Mouse (Mus musculus): ENCODE measurements around the gene Otos. TPM values are rescaled to one million over a fixed set of nuclear protein-coding genes. Genes with fewer than 3 reads are reported as not detected.

Gene Otos
- polyA plus RNA-seq, 1 experiment from 2014 or later: not detected

DNA sequence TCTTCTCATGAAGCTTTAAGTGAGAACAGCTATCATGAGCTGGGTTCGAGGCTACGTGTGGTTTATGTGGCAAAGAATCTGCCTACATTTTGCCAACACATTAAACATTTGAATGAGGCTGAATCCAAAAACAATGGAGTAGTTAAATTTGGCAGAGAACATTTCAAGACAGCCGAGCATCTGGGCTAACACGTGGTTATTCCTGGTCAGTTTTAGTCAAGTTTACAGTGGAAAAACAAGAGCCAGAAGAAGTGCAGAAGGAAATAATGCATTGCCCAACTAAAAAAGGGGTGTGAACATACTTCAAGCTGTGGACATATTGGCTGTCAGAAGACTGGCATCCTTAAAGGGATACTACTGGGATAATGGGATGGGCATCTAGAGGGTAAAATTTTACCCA is 22.7 kb upstream of the Otos start:
- no peak overlapping the region for H3K4me2 ChIP-seq
- WGBS: 76% methylated on average over 4 of the region's 4 CpGs
- H3K4me3 ChIP-seq: no peak overlapping the region
- no peak for ATAC-seq (ENCODE audit: insufficient number of reproducible peaks, low FRiP score)
- peaks cover 14% of the 10 kb centered on the region; the same call in 1 of the 2 replicates for H3K27me3 ChIP-seq (replicated peaks)
- no peak overlapping the region for H3K27ac ChIP-seq (ENCODE audit: poor library complexity, severe bottlenecking)
- peaks cover 6% of the 10 kb centered on the region for H3K4me1 ChIP-seq (replicated peaks)
- no peaks in the 10 kb centered on the region for H3K9me3 ChIP-seq (replicated peaks)
- no peak overlapping the region for H3K9ac ChIP-seq
- H3K36me3 ChIP-seq: no peaks in the 10 kb centered on the region

- no peak overlapping the region for H3K9ac ChIP-seq
- no peaks in the 10 kb centered on the region for H3K9me3 ChIP-seq (replicated peaks)
- H3K4me3 ChIP-seq: no peak overlapping the region
- 73% methylated on average over 3 of the region's 3 CpGs for WGBS
- peaks cover 23% of the 10 kb centered on the region for H3K27me3 ChIP-seq (replicated peaks)
- no peak overlapping the region for H3K27ac ChIP-seq (ENCODE audit: poor library complexity, severe bottlenecking)
- no peak overlapping the region for H3K4me2 ChIP-seq
- no peaks in the 10 kb centered on the region for H3K36me3 ChIP-seq
- no peaks in the 10 kb centered on the region for H3K4me1 ChIP-seq (replicated peaks)
- ATAC-seq (ENCODE audit: insufficient number of reproducible peaks, low FRiP score): no peak
Measured at GRCm38 (mm10) chr1:92669430-92669829, 20.8 kb upstream of the Otos start.

DNA sequence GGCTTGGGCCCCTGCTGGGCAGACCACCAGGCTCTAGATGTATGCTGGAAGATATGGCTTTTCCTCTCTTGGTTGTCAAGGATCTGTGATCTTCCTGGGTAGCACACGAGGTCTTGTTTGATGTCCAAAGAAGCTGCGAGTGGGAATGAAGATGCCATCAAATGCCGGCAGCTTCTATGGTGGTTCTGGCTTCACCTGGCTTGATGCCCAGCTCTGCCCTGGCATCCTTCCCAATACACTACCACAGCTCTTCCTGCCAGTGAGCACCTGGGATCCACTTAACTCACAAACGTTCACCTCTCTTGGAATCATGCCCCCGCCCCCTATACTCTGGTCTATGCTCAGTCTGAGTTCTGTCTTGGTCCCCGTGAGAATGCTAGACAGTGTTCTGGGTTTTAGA is 18.5 kb upstream of the Otos start:
- H3K9me3 ChIP-seq (replicated peaks): no peaks in the 10 kb centered on the region
- no peaks in the 10 kb centered on the region for H3K4me1 ChIP-seq (replicated peaks)
- H3K9ac ChIP-seq: no peak overlapping the region
- no peak for ATAC-seq (ENCODE audit: insufficient number of reproducible peaks, low FRiP score)
- WGBS: 71% methylated on average over 6 of the region's 6 CpGs
- H3K27ac ChIP-seq (ENCODE audit: poor library complexity, severe bottlenecking): no peak overlapping the region
- H3K4me3 ChIP-seq: no peak overlapping the region
- H3K4me2 ChIP-seq: no peak overlapping the region
- peaks cover 17% of the 10 kb centered on the region for H3K27me3 ChIP-seq (replicated peaks)
- H3K36me3 ChIP-seq: no peaks in the 10 kb centered on the region

GRCm38 (mm10) chr1:92659392-92659791 is 10.8 kb upstream of the Otos start:
- Histone ChIP-seq H3K4me3 (no peak overlapping the region), H3K27ac (ENCODE audit: poor library complexity, severe bottlenecking) (no peak overlapping the region), H3K4me2 (no peak overlapping the region), H3K36me3 (no peaks in the 10 kb centered on the region), H3K27me3 (replicated peaks) (peaks cover 46% of the 10 kb centered on the region), H3K9me3 (replicated peaks) (no peaks in the 10 kb centered on the region), H3K4me1 (replicated peaks) (no peaks in the 10 kb centered on the region), H3K9ac (no peak overlapping the region)
- ATAC-seq (ENCODE audit: insufficient number of reproducible peaks, low FRiP score): no peak
- 37% methylated on average over 5 of the region's 5 CpGs for WGBS

DNA sequence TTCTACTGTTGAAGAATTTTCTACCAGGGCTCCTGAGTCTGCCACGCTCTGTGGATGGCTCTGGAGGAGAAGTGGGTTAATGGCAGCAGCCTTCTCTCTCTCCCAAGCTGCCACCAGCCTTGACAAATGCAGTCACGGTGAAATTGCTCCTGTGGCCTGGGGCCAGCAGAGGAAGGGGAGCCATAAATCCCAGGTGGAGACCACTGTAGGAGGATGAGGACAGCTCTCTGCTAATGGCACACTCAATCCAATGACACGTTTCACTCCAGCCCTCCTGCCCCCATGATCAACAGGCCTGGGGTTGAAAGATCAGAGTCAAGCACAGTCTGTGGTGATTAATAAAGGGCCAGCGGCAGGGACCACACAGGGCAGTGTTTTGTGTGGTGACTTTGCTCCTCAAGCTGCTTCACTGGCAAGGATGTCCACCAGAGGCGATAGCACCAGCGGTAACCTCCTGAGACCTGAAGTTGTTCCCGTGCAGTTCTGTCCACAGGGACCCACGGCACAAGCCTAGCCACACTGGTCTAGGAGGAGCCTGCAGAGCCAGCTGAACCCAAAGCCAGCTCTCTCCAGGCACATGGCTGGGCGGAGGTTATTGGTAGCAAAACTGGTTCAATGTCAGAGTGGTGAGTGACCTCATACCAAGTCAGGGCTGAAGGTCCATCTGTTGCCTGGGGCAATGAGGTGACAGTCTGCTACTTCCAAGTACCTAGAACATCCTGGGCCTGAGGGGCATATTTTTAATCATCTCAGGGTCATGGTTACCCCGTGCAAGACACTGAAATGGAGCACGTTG is 8.6 kb upstream of the Otos start:
- Histone ChIP-seq H3K27ac (ENCODE audit: poor library complexity, severe bottlenecking) (no peak overlapping the region), H3K27me3 (replicated peaks) (peaks cover 58% of the 10 kb centered on the region), H3K36me3 (no peaks in the 10 kb centered on the region), H3K9ac (no peak overlapping the region), H3K4me1 (replicated peaks) (no peaks in the 10 kb centered on the region), H3K4me3 (no peak overlapping the region), H3K4me2 (no peak overlapping the region), H3K9me3 (replicated peaks) (no peaks in the 10 kb centered on the region)
- ATAC-seq (ENCODE audit: insufficient number of reproducible peaks, low FRiP score): no peak
- 74% methylated on average over 11 of the region's 11 CpGs for WGBS

DNA sequence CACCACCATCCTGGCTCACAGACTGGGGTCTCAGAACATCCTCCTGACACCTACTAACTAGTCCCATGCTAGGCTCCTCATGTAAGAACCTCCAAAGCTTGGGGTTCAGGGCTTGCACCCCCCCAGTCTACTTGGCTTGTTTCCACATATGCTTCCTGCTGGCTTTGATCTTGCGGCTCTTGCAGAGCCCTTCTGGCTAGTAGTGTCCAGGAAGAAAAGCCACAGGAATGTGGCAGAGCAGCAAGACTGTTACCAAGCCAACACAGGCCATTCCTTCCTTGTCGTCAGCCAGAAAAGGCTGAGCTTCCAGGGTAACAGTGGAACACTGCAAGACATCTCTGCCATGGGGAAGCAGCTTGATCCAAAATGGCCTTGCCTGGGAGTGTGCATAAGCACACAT is 6.0 kb upstream of the Otos start:
- Histone ChIP-seq H3K36me3 (no peaks in the 10 kb centered on the region), H3K27me3 (replicated peaks) (peaks cover 66% of the 10 kb centered on the region), H3K9ac (no peak overlapping the region), H3K4me1 (replicated peaks) (no peaks in the 10 kb centered on the region), H3K27ac (ENCODE audit: poor library complexity, severe bottlenecking) (no peak overlapping the region), H3K4me3 (no peak overlapping the region), H3K4me2 (no peak overlapping the region), H3K9me3 (replicated peaks) (no peaks in the 10 kb centered on the region)
- ATAC-seq (ENCODE audit: insufficient number of reproducible peaks, low FRiP score): no peak
- WGBS: 63% methylated on average over 2 of the region's 2 CpGs

DNA sequence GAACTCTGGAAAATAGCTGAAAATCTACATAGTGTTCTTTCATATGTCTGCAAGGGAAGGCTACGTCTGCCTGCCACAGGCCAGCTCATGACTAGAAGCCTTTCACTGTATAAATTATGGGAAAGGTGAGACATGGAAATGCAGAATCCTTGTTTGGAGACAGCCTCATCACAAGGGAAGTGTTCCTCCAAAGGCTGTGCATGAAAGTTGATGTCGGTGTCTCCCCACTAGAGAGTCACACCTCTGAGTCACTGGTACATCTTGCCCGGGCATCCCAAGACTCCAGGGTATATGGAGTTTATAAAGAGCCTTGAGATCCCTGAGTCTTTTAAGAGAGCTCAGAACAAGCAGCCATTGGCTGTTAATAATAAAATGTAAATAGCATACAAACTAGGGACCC is 4.5 kb upstream of the Otos start:
- no peak overlapping the region for H3K4me3 ChIP-seq
- H3K4me1 ChIP-seq (replicated peaks): no peaks in the 10 kb centered on the region
- peaks cover 71% of the 10 kb centered on the region for H3K27me3 ChIP-seq (replicated peaks)
- WGBS: 86% methylated on average over 3 of the region's 3 CpGs
- no peaks in the 10 kb centered on the region for H3K36me3 ChIP-seq
- H3K9ac ChIP-seq: no peak overlapping the region
- H3K9me3 ChIP-seq (replicated peaks): no peaks in the 10 kb centered on the region
- ATAC-seq (ENCODE audit: insufficient number of reproducible peaks, low FRiP score): no peak
- no peak overlapping the region for H3K27ac ChIP-seq (ENCODE audit: poor library complexity, severe bottlenecking)
- H3K4me2 ChIP-seq: no peak overlapping the region

- WGBS: 55% methylated on average over 3 of the region's 3 CpGs
- peaks cover 62% of the 10 kb centered on the region for H3K27me3 ChIP-seq (replicated peaks)
- no peak overlapping the region for H3K9ac ChIP-seq
Measured at GRCm38 (mm10) chr1:92651467-92651866, 2.8 kb upstream of the Otos start.

DNA sequence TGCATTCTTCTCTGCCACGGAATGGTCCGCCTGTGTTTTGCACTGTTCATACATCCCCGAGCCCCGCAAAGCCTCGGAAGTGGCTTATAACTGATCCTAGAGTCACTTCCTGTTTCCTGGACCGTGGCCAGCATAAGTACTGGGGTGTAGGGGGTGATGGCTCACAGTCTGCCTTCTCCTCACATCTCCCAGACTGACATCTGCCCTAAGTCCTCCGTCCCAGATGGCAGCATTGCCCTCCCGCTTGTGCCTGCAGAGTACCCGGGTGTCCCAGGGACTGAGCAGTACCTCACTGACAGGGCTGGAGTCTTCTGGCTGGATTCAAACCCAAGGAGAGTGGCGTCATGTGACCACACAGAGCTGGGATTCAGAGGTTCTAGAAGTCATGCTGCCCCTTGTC is 444 bp downstream of the Otos start:
- 0 out of 2 replicates have a peak overlapping the region, but pooled peaks have one; percentile 9 for H3K4me2 ChIP-seq
- no peak overlapping the region for H3K27ac ChIP-seq (ENCODE audit: poor library complexity, severe bottlenecking)
- WGBS: 37% methylated on average over 10 of the region's 10 CpGs
- no peaks in the 10 kb centered on the region for H3K4me1 ChIP-seq (replicated peaks)
- no peaks in the 10 kb centered on the region for H3K36me3 ChIP-seq
- no peaks in the 10 kb centered on the region for H3K9me3 ChIP-seq (replicated peaks)
- H3K4me3 ChIP-seq: no peak overlapping the region
- ATAC-seq (ENCODE audit: insufficient number of reproducible peaks, low FRiP score): no peak
- H3K9ac ChIP-seq: no peak overlapping the region
- peaks cover 55% of the 10 kb centered on the region for H3K27me3 ChIP-seq (replicated peaks)

More at GRCm38 (mm10) chr1:92651467-92651866, 2.8 kb upstream of the Otos start:
- no peaks in the 10 kb centered on the region for H3K4me1 ChIP-seq (replicated peaks)
- no peak overlapping the region for H3K27ac ChIP-seq (ENCODE audit: poor library complexity, severe bottlenecking)
- no peak overlapping the region for H3K4me2 ChIP-seq
- no peak overlapping the region for H3K4me3 ChIP-seq
- ATAC-seq (ENCODE audit: insufficient number of reproducible peaks, low FRiP score): no peak
- no peaks in the 10 kb centered on the region for H3K36me3 ChIP-seq
- H3K9me3 ChIP-seq (replicated peaks): no peaks in the 10 kb centered on the region

DNA sequence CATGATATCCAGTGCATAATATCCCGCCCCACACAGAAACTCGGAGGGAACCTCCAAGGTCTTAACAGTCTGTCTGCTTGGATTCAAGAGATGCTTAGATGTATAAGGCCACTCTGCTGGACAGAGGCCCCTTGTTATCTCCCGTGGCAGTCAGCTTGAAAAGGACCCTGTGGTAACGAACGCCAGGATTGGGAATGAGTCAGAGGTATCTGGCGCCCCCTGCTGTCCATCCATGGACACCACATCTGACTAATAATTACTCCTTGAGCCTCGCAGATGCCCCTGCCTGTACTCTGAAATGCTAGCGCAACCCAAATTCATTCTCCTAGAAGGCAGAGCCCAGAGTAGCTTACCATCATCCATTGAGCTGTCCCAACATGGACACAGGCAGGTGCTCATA is 889 bp downstream of the Otos start:
- H3K4me1 ChIP-seq (replicated peaks): no peaks in the 10 kb centered on the region
- H3K9me3 ChIP-seq (replicated peaks): no peaks in the 10 kb centered on the region
- no peak overlapping the region for H3K27ac ChIP-seq (ENCODE audit: poor library complexity, severe bottlenecking)
- 6% methylated on average over 8 of the region's 8 CpGs for WGBS
- peaks cover 53% of the 10 kb centered on the region for H3K27me3 ChIP-seq (replicated peaks)
- no peak for ATAC-seq (ENCODE audit: insufficient number of reproducible peaks, low FRiP score)
- H3K9ac ChIP-seq: no peak overlapping the region
- no peak overlapping the region for H3K4me3 ChIP-seq
- 0 out of 2 replicates have a peak overlapping the region, but pooled peaks have one; percentile 9 for H3K4me2 ChIP-seq
- no peaks in the 10 kb centered on the region for H3K36me3 ChIP-seq

DNA sequence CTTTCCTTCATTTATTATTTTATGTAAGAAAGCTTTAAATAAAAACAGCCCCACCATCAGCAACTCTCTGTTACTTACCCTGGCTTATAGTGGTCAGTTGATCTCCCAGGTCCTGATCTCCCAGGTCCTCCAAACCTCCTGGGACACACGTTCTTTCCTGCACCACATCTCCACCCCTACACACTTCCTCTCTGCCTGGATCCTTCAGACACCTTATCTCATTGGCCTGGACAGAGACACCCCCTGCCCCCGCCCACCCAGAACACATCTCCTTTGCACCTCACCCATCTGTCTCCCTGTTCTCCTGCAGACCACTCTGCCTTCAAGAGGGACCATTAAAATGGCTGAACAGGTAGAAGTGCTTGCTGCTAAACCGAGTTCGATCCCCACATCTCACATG is 1.6 kb downstream of the Otos start:
- H3K9ac ChIP-seq: no peak overlapping the region
- H3K27ac ChIP-seq (ENCODE audit: poor library complexity, severe bottlenecking): no peak overlapping the region
- H3K4me3 ChIP-seq: no peak overlapping the region
- H3K4me1 ChIP-seq (replicated peaks): 0 out of 2 replicates have a peak, but pooled peaks cover 5% of the 10 kb centered on the region
- 58% methylated on average over 4 of the region's 4 CpGs for WGBS
- H3K4me2 ChIP-seq: no peak overlapping the region
- H3K36me3 ChIP-seq: no peaks in the 10 kb centered on the region
- H3K27me3 ChIP-seq (replicated peaks): peaks cover 46% of the 10 kb centered on the region
- ATAC-seq (ENCODE audit: insufficient number of reproducible peaks, low FRiP score): no peak
- no peaks in the 10 kb centered on the region for H3K9me3 ChIP-seq (replicated peaks)

- no peak for ATAC-seq (ENCODE audit: insufficient number of reproducible peaks, low FRiP score)
- Histone ChIP-seq H3K9ac (no peak overlapping the region), H3K36me3 (no peaks in the 10 kb centered on the region), H3K4me1 (replicated peaks) (0 out of 2 replicates have a peak, but pooled peaks cover 6% of the 10 kb centered on the region), H3K27ac (ENCODE audit: poor library complexity, severe bottlenecking) (no peak overlapping the region), H3K4me2 (no peak overlapping the region), H3K4me3 (no peak overlapping the region), H3K9me3 (replicated peaks) (no peaks in the 10 kb centered on the region), H3K27me3 (replicated peaks) (peaks cover 42% of the 10 kb centered on the region)
- 70% methylated on average over 7 of the region's 7 CpGs for WGBS
Measured at GRCm38 (mm10) chr1:92646601-92647000, 2.0 kb downstream of the Otos start.

Measured in heart, embryonic 12.5 days (tissue).